Mouse (Mus musculus) kidney, postnatal 10 days (tissue): Measurements from ENCODE around the gene Alyref.
"Not testable (repeated sequence)": the region's sequence is repeated elsewhere in the genome, so short reads cannot be mapped to it uniquely, and the experiment has no call there.

ENCODE experiments used
- DNase-seq: peaks from one replicate; pipeline ENCODE4 v3.0.0; 2021; ENCODE audit warnings: mixed read lengths

The Alyref gene

GRCm38 (mm10) chr11:120598990-120599549 lies 905 bp upstream of the Alyref start:
- DNase-seq = no peak

DNA sequence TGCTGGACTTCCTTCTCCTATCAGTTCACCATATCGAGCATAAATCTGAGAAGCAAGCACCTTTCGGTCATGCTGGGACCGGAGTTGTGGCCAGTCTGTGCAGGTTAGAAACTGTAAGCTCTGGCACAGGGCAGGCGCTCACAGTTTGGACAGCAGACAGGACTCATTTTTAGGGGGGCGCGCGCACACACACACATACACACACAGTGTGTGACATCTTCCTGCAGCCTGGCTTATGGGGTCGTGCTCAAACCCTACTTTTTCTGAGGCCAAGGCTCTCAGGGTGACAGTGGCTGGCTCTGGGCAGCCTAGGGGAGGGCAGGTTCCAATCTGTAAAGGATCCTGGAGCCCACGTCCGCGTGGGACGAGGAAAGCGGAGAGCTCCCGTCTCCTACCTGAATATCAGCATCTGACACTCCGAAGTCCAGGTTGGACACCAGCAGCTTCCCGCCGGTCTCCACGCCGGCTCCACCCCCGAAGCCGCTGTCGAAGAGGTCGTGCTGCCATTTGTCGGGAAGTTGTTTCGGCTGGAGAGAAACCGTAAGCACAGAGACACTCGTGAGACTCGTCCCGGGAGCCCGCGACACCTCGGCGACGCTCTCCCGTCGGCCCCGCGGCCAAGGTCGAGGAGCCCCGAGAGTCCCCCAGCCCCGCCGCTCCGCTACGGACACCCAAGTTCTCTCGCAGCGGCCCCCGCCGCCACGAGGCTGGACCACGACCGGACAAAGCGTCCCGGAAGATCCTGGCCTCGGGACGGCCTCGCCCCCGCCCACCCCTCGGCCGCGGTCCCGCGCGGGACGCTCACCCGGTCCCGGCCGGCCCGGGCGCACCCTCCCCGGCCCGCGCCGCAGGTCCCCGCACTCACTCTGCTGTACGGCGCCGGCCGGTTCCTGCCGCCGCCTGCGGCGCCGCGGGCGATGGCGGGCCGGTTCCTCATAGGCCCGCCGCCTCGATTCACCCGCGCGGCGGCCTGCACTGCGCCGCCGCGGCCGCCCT lies 627 bp downstream of the Alyref start:
- no peak for DNase-seq

- no peak for DNase-seq
Observed at GRCm38 (mm10) chr11:120588531-120588930, 9.6 kb downstream of the Alyref start.

DNA sequence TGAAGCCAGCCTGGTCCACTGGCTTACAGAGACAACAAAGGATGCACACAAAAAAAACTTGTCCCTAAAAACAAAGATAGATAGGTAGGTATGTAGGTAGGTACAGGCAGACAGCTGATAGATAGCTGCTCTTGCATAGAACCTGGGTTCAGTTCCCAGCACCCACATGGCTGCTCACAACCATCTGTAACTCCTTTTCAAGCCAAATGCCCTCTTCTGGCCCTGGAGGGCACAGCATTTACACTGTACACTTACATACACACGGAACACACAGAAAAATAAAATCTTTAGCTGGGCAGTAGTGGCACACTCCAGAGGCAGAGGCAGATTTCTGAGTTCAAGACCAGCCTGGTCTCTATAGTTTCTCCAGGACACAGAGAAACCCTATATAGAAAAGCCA lies 14.2 kb downstream of the Alyref start:
- DNase-seq = no peak

DNA sequence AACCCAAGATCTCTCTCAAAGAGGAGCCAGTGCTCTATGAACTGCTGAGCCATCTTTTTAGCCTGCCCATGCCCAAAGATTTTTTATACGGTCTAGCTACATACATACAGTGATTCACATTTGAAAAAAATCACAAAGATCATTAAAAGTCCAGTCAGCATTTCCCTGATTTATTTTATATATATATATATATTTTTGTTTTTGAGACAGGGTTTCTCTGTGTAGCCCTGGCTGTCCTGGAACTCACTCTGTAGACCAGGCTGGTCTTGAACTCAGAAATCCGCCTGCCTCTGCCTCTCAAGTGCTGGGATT lies 15.2 kb downstream of the Alyref start:
- not testable (repeated sequence) for DNase-seq

DNA sequence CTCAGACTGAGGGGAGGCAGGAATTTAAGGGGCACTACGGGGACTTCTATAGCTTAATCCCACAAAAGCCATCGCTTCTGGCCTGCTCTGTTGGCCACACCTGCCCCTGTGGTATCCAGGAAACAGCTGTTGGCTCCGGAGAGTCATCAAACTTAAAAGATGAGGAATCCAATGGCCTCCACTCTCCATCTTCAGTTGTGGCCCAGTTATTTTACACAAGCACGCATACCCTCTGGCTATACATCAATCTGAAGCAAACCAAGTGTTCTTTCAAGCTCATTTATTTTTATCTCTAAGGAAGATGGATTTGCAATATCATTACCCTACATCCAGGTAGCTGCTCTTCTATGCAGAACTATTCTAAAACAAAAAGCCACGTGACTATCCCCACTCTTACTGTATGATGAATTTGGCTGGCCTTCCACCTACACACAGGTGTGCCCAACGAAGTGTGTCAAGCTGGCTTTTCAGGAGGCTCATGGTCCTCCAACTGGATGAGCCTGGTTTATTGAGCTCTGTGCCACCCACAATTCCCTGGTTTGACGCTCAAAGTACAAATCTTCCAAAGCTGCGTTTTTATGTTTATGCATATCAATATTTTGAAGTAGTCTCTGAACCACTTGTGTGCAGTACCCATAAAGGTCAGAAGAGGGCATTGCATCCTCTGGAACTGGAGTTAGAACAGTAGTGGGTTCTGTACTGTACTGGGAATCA lies 15.7 kb downstream of the Alyref start:
- no peak for DNase-seq

- peak; percentile 94 for DNase-seq
Observed at GRCm38 (mm10) chr11:120581490-120582267, 16.5 kb downstream of the Alyref start, which contains the start of gene Arhgdia. Gene Arhgdia (minus strand): TSS chr11:120581624.

GRCm38 (mm10) chr11:120580871-120581331 lies 17.3 kb downstream of the Alyref start:
- peak; percentile 72 for DNase-seq

DNA sequence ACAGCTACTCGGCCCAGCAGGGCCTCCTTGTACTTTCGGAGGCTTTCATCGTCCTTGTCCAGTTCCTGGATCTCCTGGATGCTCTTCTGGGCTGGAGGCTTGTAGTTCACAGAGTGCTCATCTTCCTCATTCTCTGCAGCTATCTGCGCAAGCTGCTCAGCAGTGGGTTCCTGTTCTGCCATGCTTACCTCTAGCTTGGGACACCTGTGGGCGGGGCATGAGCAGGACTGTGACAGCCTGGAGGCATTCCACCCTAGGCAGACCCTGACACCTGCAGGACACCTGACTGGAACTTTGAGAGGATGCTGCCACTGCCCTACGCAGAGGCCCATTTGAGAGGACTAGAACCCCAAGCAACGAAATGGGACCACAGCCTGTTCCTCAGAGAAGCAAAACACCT lies 18.0 kb downstream of the Alyref start:
- peak; percentile 53 for DNase-seq

- DNase-seq = peak; percentile 85
Observed at GRCm38 (mm10) chr11:120579316-120580107, 18.7 kb downstream of the Alyref start.

DNA sequence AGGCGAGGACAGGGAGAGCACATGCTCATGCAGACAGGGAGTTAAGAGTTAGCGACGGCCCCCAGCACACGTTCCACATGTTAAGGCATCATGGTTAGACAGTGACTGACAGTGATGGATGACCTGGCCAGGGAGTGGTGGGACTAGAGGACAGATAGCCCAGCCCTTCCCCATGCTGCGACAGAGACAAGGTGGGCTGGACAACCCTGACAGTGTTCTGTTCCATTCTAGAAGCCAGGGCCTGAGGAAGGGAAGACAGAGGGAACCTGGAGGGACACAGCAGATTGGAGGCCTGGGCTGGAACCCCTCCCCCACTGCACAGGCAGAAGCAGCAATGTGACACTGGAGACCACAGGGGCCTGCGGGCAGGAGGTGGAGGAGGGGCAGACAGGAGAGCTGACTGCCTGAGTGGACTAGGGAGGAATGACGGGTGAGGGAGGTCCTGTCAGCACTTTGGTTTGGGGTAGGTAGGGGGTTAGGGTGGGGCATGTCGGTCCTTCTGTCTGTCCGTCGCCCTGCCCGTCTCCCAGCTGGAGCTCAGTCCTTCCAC lies 19.4 kb downstream of the Alyref start:
- peak; percentile 47 for DNase-seq

DNA sequence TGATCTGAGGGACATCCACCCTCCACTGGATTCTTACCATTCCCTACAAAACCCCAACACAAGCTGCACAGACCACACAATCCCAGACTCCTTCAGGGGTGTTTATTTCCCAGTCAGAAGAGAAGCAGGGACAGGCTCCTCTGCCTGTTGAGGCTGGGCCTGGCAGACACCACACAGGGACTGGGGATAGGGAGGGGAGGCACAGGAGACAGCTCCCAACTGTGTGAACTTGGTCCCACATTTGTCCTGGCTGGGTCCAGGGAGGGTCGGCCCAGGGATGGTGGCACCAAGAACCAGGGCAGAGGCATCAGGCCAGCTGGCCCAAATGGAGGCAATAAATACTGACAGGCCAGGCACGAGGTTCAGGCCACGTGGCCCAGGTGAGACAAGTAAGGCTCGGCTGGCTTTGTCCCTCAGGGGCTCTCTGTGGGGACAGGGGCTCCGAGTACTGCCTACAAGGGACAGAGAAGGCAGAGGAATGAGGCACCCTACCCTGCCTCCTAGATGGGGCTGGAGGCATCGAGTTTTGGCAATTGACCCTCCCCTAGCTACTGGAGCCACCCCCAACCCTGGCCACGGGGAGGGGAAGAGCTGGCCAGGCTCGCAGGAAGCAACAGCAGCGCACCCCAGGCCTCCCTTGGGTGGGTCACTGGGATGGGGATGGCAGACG lies 20.0 kb downstream of the Alyref start:
- DNase-seq = peak; percentile 33

DNA sequence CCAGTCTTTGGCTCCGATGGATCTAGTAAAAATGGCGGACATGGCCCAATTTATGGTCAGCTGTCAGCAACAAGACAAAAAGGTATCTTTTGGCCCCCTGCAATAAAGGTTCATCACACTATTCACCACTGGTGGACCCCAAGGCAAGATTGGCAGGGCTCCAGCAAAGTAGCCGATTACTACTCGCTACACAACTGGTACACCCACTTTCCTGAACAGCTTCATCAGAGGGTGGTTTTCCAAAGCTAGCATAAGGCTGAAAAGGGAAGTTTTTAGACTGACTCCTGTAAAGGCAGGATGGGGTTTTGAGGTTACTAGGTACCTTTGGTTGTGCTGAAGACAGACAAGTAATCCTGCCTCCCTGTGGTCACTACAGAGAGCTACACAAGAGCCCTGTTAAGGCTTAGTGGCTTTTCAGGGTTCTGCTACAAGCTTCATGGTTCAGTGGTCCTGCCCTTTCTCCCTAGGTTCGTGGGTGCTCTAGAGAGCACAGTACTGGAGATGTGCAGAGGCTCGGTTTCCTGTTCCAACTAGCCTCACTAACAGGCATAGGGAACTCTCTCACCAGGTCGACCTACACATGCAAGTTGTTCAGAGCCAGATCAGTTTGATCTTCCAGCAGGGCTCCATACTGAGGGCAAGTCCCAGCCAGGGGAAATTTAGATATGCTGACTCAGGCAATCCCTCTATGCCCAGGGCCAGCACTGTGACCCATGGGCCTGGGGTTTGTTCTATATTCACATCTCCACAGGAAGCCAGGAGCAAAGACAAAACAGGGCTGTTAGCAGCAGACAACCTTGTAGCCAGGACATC lies 20.7 kb downstream of the Alyref start:
- DNase-seq = peak; percentile 47

DNA sequence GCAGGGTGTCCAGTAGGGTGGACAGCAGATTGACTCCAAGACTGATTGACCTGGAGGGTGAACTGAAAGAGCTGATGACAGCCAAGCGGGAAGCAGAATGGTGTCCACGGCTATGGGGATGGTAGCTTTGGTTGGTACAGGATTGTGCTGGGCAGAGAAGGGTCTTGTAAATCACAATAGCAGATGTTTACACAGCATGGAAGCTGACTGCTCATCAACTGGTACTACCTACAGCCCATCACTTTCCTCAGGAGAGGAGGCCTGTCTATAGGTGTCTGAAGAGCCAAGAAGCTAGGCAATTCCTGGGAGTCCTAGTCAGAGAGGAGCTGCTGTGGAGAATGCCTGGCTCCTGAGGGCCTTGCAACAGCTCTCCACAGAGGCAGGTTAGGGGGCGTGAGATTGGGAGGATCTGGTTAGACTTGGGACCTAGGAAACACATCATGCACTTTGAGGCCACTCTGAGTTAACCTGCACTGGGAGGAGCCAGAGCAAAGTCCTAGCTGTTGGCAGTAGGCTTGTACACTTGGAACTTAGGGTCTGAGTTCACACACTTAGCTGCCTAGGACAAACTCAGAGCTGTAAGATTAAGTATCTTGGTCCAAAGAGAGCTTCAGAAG lies 21.7 kb downstream of the Alyref start:
- peak; percentile 69 for DNase-seq

DNA sequence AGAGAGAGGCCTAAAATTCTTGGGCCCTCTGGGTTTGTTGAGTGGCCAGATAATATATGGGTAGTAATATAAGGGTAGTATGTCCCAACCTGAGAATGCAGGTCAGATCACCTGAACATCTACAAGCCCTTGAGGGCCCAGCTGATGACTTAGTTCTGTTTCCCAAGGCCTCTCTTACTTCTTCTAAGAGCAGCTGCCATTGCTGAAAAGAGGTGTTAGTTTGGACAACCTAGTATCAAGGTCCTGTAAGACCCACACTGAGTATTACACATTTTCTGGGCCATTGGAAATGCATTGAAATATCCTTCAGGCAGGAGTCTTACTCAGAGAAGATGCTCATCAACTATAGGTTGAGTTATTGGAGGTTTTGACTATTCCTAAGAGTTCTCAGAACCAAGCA lies 22.2 kb downstream of the Alyref start:
- DNase-seq = no peak

- DNase-seq = no peak
Observed at GRCm38 (mm10) chr11:120575046-120575445, 23.1 kb downstream of the Alyref start.

- DNase-seq = no peak
Observed at GRCm38 (mm10) chr11:120574278-120574600, 23.9 kb downstream of the Alyref start.

DNA sequence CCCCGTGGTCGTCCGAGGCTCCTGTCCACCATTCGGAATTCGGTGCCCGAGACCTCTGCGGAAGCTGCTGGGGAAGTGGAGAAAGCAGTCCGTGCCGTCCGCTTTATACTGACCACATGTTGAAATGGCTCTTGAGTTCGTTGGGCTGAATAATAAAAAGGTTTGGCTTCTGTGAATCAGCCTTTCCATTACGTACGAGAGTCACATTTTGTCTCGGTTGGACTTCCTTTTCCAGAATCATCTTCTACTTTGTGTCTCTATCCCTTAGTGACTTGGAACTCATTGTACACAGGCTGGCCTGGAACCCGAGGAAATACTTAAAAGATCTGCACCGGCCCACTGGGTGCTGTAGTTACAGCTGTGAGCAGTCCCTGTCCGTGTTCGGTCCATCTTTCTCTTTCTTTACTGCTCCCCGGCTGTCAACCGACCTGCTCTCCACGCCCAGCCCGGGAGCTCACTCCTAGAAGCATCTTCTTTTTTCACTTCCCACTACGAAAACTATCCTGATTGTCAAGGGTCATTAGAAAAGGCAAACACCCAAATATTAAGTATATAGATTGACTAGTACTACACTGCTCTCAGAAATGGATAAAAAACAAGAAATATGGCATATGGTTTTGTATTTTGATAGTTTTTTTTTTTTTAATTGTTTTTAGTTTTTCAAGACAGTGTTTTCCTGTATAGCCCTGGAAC lies 24.4 kb downstream of the Alyref start:
- peak; percentile 31 for DNase-seq
